Mouse (Mus musculus) brown adipose tissue, adult 24 weeks (tissue): ENCODE measurements around the gene Amfr. TPM values are rescaled to one million over a fixed set of nuclear protein-coding genes. Genes with fewer than 3 reads are reported as not detected.

Experiments used
- H3K27ac ChIP-seq: fragments of 200-500 bp; replicated peaks from 2 replicates; pipeline ENCODE4 v1.5.1; 2012; ENCODE audit warnings: low read depth, mild to moderate bottlenecking, low read length
- H3K4me1 ChIP-seq: fragments of 200-500 bp; 2 replicates; pipeline ENCODE4 v1.6.1; 2012; ENCODE audit warnings: low read length, mixed read lengths; ENCODE audit not compliant: control insufficient read depth, insufficient read depth, insufficient read length
- H3K4me3 ChIP-seq: fragments of 200-500 bp; 2 replicates; pipeline ENCODE4 v1.5.1; 2012; ENCODE audit warnings: low read depth, mild to moderate bottlenecking, low read length, moderate library complexity; ENCODE audit not compliant: insufficient read depth
- polyA plus RNA-seq: library from polyadenylated mRNA; stranded (reverse); fragments of >200 nt; gene quantifications from 2 replicates; pipeline ENCODE4 v1.2.4, GENCODE M21; 2012; ENCODE audit not compliant: missing spikeins, insufficient read depth, insufficient read length

Amfr gene
- polyA plus RNA-seq, 1 experiment, result 66.8 TPM

DNA sequence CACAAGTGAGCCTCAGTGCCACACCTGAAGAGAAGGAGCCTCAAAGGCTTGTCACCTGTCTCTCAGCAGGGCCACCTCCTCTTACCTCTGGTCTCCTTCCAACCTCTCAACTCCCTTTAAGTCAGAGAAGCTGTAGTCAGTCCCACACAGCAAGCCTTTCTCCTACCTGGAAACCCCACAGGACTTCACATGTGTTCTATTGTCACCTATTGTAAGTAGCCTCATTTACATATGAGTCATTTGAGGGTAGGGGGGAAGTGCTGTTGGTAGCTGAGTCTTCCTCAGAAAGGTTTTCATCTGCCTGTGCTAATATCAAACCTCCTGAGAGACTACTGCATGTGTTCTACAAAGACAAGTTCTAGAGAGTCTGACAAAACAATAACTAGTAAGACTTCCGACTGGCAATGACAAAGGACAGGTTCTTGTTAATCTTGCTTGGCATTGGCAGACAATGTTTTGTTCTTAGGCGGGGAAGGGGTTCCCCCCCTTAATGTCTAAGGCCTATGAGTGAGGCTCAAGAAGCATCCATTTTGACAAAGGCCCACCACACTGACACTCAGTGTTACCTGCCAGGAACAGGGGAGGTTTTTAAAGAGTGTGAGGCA, 2.4 kb downstream of the Amfr start:
- Histone ChIP-seq H3K4me1 (peaks cover 5% of the 10 kb centered on the region), H3K27ac (no peak overlapping the region), H3K4me3 (peak overlapping the region; percentile 33; the same call in 1 of the 2 replicates)

DNA sequence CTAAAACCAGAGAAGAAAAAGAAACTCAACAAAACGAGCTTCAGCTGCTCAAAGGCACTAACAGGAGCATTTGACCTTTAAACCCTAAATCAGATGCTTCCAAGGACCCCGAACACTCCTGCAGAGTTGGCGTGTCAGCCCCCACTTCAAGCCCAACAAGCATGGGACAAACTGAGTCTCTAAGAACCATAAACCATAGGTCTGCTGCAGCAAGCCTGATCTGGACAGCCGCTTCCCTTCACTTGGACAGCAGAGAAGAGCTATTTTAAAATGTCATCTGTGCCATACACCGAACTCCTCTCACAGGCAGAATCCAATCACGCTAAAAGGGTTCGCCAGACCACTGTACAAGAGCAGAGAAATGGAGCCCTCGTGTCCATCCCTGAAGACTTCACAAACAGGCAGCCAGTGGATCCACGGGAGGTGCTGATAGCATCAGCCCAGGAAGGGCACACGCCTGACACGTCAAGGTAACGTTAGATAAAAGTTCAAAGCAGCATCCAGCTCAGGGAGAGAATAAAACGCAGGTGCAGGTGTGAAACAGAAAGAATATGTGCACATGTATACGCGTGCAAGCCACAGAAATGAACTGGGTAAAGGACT, 3.3 kb downstream of the Amfr start:
- H3K4me3 ChIP-seq, result no peak overlapping the region
- no peak overlapping the region for H3K27ac ChIP-seq
- H3K4me1 ChIP-seq, result peaks cover 5% of the 10 kb centered on the region

DNA sequence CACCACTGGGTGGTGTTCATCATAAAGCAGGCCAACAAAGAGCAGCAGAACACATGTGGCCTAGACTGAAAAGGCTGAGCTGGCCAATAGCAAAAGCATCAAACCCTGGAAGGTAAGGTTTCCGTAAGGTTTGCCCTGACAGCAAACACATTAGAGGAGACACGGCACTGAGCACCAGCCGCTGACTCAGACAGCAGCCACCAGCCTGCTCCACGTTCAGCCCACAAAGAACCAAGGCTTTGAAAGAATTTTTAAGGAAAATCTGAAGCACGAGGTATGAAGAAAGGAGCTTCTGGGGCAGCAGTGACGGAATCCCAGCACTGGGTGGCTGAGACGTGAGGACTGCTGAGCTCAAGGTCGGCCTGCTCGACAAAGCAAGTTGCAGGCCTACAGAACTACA, 8.5 kb downstream of the Amfr start:
- H3K4me1 ChIP-seq, result no peaks in the 10 kb centered on the region
- H3K4me3 ChIP-seq, result no peak overlapping the region
- no peak overlapping the region for H3K27ac ChIP-seq

DNA sequence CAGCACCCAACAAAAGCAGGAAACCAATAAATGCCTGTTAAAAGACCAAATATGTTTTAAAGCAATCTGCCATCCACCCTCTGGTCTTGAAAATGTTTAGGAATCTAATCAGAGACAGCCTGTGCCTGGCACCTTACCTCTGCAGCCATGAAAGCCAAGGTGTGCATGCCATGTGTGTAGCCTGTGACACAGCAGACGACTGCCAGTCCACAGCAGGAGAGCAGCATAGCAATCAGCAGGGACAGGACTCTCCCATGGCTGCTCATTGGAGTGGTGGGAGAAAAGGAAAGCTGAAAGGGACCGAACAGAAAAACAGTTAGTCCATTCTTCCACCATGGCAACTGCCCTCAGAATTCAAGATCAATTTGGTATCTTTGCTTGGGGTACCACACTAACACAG, 13.7 kb downstream of the Amfr start:
- H3K27ac ChIP-seq, result no peak overlapping the region
- H3K4me1 ChIP-seq, result no peaks in the 10 kb centered on the region
- H3K4me3 ChIP-seq, result no peak overlapping the region

DNA sequence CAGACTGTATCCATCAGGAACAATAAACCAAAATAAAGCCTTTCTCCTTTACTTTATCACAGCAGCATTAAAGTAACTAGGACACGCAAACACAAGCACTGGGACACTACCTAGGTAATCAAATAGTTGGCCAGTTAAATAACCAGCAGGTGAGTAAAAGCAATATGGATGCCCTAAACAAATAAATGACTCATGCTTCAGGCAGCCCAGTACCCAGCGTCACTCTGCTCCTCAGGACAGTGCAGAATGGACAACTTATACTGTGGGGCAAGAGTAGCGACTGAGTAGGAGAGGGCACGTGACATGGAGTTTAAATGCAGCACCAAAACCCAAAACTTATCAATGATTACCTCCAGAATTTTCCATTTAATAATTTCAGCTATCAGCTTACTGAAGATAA, 22.9 kb downstream of the Amfr start:
- no peak overlapping the region for H3K27ac ChIP-seq
- H3K4me3 ChIP-seq, result no peak overlapping the region
- H3K4me1 ChIP-seq, result no peaks in the 10 kb centered on the region

DNA sequence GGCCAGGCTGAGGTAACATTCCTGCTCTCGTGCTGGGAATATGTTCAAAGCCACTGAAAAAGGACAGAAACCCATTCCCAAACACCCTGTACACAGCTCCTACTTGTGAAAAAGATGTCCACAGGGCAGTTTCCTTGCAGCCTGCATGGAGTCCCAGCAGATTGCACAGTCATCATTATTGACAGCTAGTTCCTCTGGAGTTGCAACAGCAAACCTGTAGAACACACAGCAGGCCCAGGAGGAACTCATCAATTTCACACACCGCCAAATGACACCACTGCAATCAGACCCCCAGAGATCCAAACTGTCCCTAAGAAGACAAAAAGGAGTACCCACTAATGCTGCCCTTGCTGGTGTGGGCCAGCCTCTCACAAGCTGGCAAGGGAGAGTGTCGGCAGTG, 27.9 kb downstream of the Amfr start:
- no peak overlapping the region for H3K4me3 ChIP-seq

DNA sequence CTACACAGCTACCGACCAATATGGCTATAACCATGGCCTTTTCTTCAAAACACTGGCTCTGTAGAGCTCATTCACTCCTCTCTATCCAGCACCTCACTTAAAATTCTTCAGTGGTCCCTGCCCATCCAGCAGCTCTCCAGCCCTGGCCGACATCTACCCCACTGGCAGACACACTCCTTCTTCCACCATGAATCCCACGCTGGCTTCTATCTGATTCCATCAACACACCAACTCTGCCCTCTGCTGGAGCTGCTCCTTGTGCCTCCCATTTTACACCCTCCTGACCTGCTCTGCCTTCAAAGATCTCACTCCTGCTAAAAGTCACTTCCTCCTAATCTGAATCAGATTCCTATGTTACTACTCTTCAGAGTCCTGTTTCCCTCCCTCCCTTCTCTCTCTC, 28.8 kb downstream of the Amfr start:
- Histone ChIP-seq H3K27ac (no peak overlapping the region), H3K4me3 (no peak overlapping the region), H3K4me1 (no peaks in the 10 kb centered on the region)

More for the DNA sequence above, 27.9 kb downstream of the Amfr start:
- no peaks in the 10 kb centered on the region for H3K4me1 ChIP-seq
- H3K27ac ChIP-seq, result no peak overlapping the region

DNA sequence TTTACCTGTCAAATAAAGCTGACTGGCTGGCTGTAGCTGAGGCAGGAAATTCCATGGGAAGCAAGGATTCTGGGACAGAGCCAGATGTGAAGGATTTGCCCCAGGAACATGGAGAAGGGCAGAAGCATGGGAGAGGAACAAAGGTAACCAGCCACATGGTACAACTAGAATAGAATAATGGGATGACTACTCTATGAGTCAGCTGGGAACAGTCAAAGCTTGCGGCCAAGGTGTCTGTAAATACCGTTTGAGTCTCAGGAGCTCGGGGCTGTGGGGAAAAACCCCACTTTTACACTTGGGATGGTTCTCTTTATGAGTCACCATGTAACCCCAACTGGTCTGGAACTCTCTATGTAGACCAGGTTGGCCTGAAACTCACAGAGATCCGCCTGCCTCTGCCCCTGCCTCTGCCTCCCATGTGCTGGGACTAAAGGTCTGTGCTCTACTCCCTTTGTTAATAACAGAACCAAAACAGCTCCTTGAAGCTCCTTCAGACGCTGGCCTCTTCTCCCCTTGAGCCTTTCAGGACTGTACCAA, 30.9 kb downstream of the Amfr start:
- Histone ChIP-seq H3K4me1 (no peaks in the 10 kb centered on the region), H3K27ac (no peak overlapping the region), H3K4me3 (no peak overlapping the region)

DNA sequence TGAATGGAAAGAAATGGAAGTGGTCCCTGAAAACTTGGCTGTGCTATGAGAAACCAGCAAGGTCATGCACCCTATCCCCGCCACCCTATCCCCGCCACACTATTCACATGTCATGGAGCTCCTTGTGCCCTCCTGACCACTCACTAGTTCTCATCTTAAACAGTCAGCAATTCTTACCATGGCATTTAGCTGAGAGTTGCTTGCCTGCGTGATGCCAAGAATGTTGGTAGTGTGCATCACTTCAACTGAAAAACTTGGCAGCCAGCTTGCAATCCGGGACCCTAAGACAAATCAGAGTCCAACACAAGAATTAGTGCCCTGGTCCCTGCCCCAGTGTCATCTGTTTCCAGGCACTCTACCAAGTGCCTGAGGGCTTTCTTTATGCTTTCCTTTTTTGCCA, 32.5 kb downstream of the Amfr start:
- H3K4me1 ChIP-seq, result no peaks in the 10 kb centered on the region
- H3K27ac ChIP-seq, result no peak overlapping the region
- no peak overlapping the region for H3K4me3 ChIP-seq

DNA sequence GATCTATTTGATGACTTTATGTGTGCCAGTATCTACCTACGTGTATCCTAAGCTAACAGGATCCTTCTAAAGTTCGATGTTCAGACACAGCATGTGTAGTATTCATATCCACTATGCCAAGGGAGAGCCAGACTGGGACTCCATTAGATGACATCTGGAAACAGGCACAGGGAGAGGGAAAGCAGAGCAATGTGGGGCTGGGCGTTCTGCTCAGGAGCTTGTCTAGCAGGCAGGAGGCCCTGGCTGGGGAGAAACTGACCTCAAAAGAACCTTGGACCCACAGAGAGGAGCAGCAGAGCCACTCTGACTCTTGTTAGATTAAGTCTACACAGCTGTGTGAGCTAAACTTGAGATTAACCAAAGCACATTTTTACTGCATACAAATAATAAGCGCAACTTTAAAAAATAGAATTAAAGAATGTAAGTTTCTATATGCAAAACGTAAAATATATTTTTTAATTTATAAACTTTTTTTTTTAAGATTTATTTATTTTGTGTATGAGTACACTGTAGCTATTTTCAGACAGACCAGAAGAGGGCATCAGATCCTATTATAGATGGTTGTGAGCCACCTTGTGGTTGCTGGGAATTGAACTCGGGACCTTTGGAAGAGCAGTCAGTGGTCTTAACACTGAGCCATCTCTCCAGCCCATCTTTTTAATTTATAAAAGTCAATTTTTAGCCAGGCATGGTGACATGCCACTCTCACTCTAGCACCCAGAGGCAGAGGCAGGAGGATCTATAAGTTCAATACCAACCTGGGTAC, 36.0 kb downstream of the Amfr start:
- Histone ChIP-seq H3K4me3 (no peak overlapping the region), H3K4me1 (peaks cover 4% of the 10 kb centered on the region), H3K27ac (no peak overlapping the region)

DNA sequence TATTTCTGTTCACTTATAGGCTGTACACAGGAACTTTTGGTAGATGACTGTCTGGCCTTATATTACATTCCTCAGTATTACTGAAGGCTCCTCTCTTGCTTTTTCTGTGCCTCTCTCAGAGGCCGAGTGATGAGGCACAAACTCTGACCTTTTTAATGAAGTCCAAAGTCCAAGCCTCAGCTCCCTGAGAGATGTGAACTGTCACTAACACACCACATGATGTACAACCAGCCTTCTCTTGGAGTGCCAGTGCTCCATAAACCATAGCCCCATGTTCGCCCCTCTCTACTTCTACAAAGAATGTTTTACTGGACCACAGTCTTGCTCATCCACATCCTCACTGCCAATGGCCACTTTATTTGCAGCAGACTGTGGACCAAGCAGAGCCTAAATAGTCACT, 37.3 kb downstream of the Amfr start:
- H3K4me1 ChIP-seq, result peaks cover 4% of the 10 kb centered on the region
- no peak overlapping the region for H3K4me3 ChIP-seq
- H3K27ac ChIP-seq, result no peak overlapping the region

DNA sequence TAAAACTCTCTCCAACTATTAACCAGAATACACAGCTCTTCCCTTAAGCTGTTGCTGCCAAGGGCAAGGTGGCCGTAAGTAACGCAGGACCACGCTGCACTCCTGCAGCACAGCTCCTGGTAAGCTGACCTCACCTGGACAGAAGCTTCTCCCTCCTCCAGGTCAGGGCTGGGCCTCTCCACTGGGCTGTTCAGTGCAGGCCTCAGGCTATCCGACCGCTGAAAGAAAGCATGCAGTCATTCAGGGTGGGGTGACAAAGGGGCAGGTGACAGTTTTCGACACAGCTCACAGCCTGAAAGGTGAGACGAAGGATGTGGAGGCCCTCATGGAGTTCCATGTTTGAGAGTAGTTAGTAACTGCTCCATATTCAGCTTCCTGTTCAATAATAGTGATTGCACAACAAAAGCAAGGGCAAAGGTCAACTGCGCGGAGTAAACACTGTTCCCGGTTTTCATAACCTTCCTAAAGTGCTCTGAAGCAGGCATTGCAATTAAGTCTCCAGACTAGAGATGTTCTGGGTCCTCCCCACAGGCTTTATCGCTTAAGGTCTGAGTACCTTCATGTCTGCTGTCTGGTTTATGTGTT, 37.9 kb downstream of the Amfr start:
- Histone ChIP-seq H3K4me3 (no peak overlapping the region), H3K4me1 (peaks cover 4% of the 10 kb centered on the region), H3K27ac (no peak overlapping the region)

DNA sequence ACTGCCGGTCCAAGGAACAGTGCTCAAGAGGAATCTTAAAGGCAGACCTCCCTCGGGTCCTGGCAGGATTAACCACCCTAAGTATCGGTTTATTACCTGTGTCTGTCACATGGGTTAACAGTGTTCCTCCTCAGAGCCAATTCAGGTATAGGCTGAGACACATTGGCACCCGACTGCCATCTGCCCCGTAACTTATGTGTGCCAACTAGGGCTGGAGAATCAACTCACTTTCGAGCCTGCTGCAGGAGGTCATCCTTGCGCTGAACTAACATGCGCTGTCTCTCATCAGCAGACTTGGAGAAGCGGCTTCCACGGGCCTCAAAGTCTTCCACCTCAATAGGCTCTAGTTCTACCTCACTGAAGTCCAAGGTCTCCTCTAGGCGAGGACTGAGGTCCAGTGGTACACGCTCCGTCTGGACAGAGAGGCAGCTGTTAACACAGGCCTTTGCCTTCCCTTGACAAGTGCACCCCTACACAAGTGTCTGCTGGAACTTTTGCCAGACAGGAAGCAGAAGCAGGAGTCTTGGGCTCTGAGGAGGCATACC, 38.7 kb downstream of the Amfr start:
- Histone ChIP-seq H3K4me3 (no peak overlapping the region), H3K27ac (no peak overlapping the region), H3K4me1 (peaks cover 4% of the 10 kb centered on the region)

DNA sequence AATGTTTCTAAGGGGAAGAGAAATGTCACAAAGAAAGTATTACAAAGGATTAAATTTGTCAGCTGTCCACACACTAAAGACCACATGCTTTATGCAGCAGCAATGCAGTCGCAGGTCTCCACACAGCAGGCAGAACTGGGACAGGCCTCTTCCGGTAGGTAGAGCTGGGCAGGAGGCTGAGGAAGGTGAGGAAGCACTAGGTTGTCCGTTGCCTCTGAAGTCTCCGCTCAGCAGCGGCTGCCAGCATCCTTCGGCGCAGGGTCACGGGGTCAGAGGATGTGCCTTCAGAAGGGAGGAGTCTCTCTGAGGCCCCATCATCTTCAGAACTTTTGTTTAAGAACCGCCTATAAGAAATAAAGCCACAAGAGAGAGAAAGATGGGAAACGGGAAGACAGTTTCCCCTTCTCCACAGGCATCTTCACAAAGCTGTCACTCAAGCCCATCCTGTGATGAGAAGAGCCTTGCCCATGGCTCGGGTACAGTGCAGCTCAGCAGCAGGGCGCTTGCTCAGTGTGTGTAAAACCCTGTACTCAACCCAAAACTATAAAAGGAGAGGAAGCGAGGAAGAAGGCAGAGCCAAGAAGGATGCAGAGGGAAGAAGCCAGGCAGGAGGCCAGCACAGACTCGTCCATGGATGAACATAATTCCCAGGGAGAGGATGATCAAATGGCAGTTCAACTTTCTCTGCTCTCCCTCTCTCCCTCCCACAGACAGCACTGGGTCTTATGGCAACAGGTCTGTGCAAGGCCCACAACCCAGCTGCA, 39.5 kb downstream of the Amfr start:
- Histone ChIP-seq H3K4me3 (no peak overlapping the region), H3K4me1 (peaks cover 4% of the 10 kb centered on the region), H3K27ac (no peak overlapping the region)

DNA sequence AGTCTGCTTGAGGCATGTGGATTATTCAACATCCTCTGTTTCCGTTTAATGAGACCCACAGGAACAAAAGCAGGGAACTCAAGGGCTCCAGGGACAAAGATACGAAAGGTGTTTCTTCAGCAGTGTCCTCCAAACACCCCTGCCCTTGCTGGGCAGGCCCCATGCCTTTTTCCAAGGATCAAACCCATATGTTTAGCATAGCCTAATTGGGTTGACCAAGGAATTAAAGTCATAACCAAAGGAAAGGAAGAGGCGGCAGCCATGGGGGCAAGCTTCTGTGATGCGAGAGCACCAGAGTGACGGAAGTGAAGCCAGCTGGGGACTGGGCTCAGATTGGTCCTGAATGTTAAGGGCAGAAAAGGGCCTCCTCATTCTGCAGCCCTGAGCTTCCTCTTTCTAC, 40.4 kb downstream of the Amfr start:
- H3K4me3 ChIP-seq, result no peak overlapping the region
- no peak overlapping the region for H3K27ac ChIP-seq
- H3K4me1 ChIP-seq, result peaks cover 4% of the 10 kb centered on the region
